In the genomic region with DNA sequence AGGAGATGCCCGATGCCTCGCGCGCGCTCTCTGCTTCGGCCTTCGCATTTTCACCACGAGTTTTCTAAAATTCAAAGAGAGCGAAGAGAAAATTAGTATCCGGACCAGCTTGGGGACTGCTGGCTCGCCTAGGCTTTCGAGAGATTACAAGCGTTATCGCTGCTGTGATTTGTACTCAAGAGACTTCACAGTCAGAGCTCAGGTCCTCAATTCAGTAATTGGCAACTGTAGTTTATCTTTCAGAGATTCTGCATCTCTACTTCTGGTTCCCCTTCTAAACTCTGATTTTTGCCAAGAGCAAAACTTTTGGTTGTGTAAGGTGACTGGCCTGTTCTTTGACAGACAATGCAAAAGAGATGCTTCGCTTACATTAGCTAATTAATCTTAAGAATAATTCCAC, we compare ENCODE assay signal across 8 mouse cellular contexts. TPM values are rescaled to one million over a fixed set of nuclear protein-coding genes. Genes with fewer than 3 reads are reported as not detected.
DNase-seq lines count a peak whose midpoint lies in the region; ATAC-seq and TF ChIP-seq lines count a peak whose summit lies in the region.

No protein-coding gene starts in this region.

- peaks cover 7% of the 10 kb centered on the region for H3K4me1 ChIP-seq in kidney, embryonic 15.5 days
- H3K4me1 ChIP-seq in embryonic facial prominence, embryonic 10.5 days: peaks cover 8% of the 10 kb centered on the region
- 0 out of 2 replicates have a peak, but pooled peaks cover 4% of the 10 kb centered on the region for H3K4me1 ChIP-seq in intestine, embryonic 14.5 days (replicated peaks; ENCODE audit: control insufficient read depth, insufficient read depth, low read length)
- no peaks in the 10 kb centered on the region for H3K4me1 ChIP-seq in midbrain, postnatal 0 days (ENCODE audit: insufficient read depth, low read length)

- TF ChIP-seq CTCF in midbrain, postnatal 0 days (IDR thresholded peaks at IDR 0.05): no peak

- no peaks in the 10 kb centered on the region for H3K9me3 ChIP-seq in kidney, embryonic 15.5 days (replicated peaks)
- H3K9me3 ChIP-seq in embryonic facial prominence, embryonic 10.5 days: no peaks in the 10 kb centered on the region
- no peaks in the 10 kb centered on the region for H3K9me3 ChIP-seq in intestine, embryonic 14.5 days (ENCODE audit: control insufficient read depth, low read length)
- H3K9me3 ChIP-seq in midbrain, postnatal 0 days (ENCODE audit: low read length): no peaks in the 10 kb centered on the region

- H3K36me3 ChIP-seq in kidney, embryonic 15.5 days: no peaks in the 10 kb centered on the region
- peaks cover 5% of the 10 kb centered on the region; the same call in 1 of the 2 replicates for H3K36me3 ChIP-seq in embryonic facial prominence, embryonic 10.5 days (replicated peaks)
- H3K36me3 ChIP-seq in intestine, embryonic 14.5 days (ENCODE audit: control insufficient read depth, insufficient read depth, low read length): no peaks in the 10 kb centered on the region
- no peaks in the 10 kb centered on the region for H3K36me3 ChIP-seq in midbrain, postnatal 0 days (ENCODE audit: insufficient read depth, low read length)

- H3K4me3 ChIP-seq in kidney, embryonic 15.5 days (replicated peaks): peak overlapping the region; percentile 81
- peak overlapping the region; percentile 80 for H3K4me3 ChIP-seq in embryonic facial prominence, embryonic 10.5 days
- H3K4me3 ChIP-seq in intestine, embryonic 14.5 days (ENCODE audit: low read depth, low read length): peak overlapping the region; percentile 72
- peak overlapping the region; percentile 90 for H3K4me3 ChIP-seq in midbrain, postnatal 0 days (ENCODE audit: low read depth, low read length)

- H3K4me2 ChIP-seq in kidney, embryonic 15.5 days: peak overlapping the region; percentile 71
- H3K4me2 ChIP-seq in intestine, embryonic 14.5 days (ENCODE audit: low read length): peak overlapping the region; percentile 76
- peak overlapping the region; percentile 66 for H3K4me2 ChIP-seq in midbrain, postnatal 0 days (ENCODE audit: low read depth, low read length, poor library complexity, severe bottlenecking)

- 6% methylated on average over 15 of the region's 15 CpGs for WGBS in kidney, embryonic 15.5 days
- WGBS in embryonic facial prominence, embryonic 10.5 days: 7% methylated on average over 15 of the region's 15 CpGs
- WGBS in intestine, embryonic 14.5 days: 4% methylated on average over 15 of the region's 15 CpGs
- 4% methylated on average over 15 of the region's 15 CpGs for WGBS in midbrain, postnatal 0 days

- ATAC-seq in kidney, embryonic 15.5 days (replicated peaks; ENCODE audit: low FRiP score): no peak
- 0 out of 2 replicates have a peak, but pooled peaks have one; percentile 0 for ATAC-seq in intestine, embryonic 14.5 days (replicated peaks; ENCODE audit: low FRiP score, low TSS enrichment, low read depth)
- ATAC-seq in midbrain, postnatal 0 days (ENCODE audit: low FRiP score): no peak

- no peaks in the 10 kb centered on the region for H3K27me3 ChIP-seq in kidney, embryonic 15.5 days
- H3K27me3 ChIP-seq in embryonic facial prominence, embryonic 10.5 days (replicated peaks; ENCODE audit: low read depth, poor library complexity, severe bottlenecking): no peaks in the 10 kb centered on the region
- H3K27me3 ChIP-seq in intestine, embryonic 14.5 days (replicated peaks; ENCODE audit: control insufficient read depth, insufficient read depth, low read length): no peaks in the 10 kb centered on the region
- no peaks in the 10 kb centered on the region for H3K27me3 ChIP-seq in midbrain, postnatal 0 days (ENCODE audit: insufficient read depth, low read length)

- peak overlapping the region; percentile 85 for H3K9ac ChIP-seq in kidney, embryonic 15.5 days
- peak overlapping the region; percentile 85 for H3K9ac ChIP-seq in intestine, embryonic 14.5 days (ENCODE audit: low read length)
- H3K9ac ChIP-seq in midbrain, postnatal 0 days (replicated peaks; ENCODE audit: low read length, poor library complexity, severe bottlenecking): peak overlapping the region; percentile 86

- H3K27ac ChIP-seq in kidney, embryonic 15.5 days: peak overlapping the region; percentile 99
- H3K27ac ChIP-seq in embryonic facial prominence, embryonic 10.5 days (replicated peaks): peak overlapping the region; percentile 94
- peak overlapping the region; percentile 92 for H3K27ac ChIP-seq in intestine, embryonic 14.5 days (ENCODE audit: low read depth)
- H3K27ac ChIP-seq in midbrain, postnatal 0 days (ENCODE audit: low read depth, low read length): peak overlapping the region; percentile 94

- no peak for DNase-seq in kidney, postnatal 4 days
- DNase-seq in embryonic facial prominence, embryonic 10.5 days (ENCODE audit: low spot score): no peak
- no peak for DNase-seq in intestine, embryonic 14.5 days (ENCODE audit: low spot score)
- no peak for DNase-seq in midbrain, postnatal 0 days (ENCODE audit: low spot score)
- DNase-seq in frontal cortex, postnatal 14 days (ENCODE audit: low spot score in 2 of 2): no peak
- DNase-seq in adrenal gland, postnatal 10 days: no peak
- no peak for DNase-seq in Muller cell, postnatal 12 days (ENCODE audit: inconsistent ontology term)

RNA-seq across cellular contexts. Expression of a gene that starts 0.6 kb away (rescaled TPM):
- 11.0 and 11.6 TPM in 2 replicates for polyA plus RNA-seq in kidney, embryonic 15.5 days (2015; fragmentation: Nextera tagmentation; extraction: Ambion mirVana)
- polyA plus RNA-seq in embryonic facial prominence, embryonic 10.5 days (2016; fragmentation: Nextera tagmentation; extraction: Ambion mirVana): 11.7 and 12.2 TPM in 2 replicates
- 12.7 and 13.0 TPM in 2 replicates for polyA plus RNA-seq in intestine, embryonic 14.5 days (2014; fragmentation: Nextera tagmentation; extraction: Ambion mirVana)
- total RNA-seq in midbrain, postnatal 0 days (2014; rRNA removed): 16.8 and 18.3 TPM in 2 replicates
- 5.1 and 6.1 TPM in 2 replicates for polyA plus RNA-seq in midbrain, postnatal 0 days (2015; fragmentation: Nextera tagmentation; extraction: Ambion mirVana)
- total RNA-seq in adrenal gland, postnatal 10 days (2021): 10 to 100 TPM; 18.5 to 21.5 TPM

RNA-seq across cellular contexts. Expression of a gene that starts 44.7 kb away (rescaled TPM):
- polyA plus RNA-seq in kidney, embryonic 15.5 days (2015; fragmentation: Nextera tagmentation; extraction: Ambion mirVana): not detected in 2 replicates
- polyA plus RNA-seq in embryonic facial prominence, embryonic 10.5 days (2016; fragmentation: Nextera tagmentation; extraction: Ambion mirVana): not detected in 2 replicates
- polyA plus RNA-seq in intestine, embryonic 14.5 days (2014; fragmentation: Nextera tagmentation; extraction: Ambion mirVana): not detected in 2 replicates
- not detected in 2 replicates for total RNA-seq in midbrain, postnatal 0 days (2014; rRNA removed)
- polyA plus RNA-seq in midbrain, postnatal 0 days (2015; fragmentation: Nextera tagmentation; extraction: Ambion mirVana): not detected in 2 replicates
- not detected for total RNA-seq in adrenal gland, postnatal 10 days (2021)

RNA-seq across cellular contexts. Expression of a gene that starts 47.4 kb away (rescaled TPM):
- 0.14 TPM in 1 of 2 replicates, not detected in the other for polyA plus RNA-seq in kidney, embryonic 15.5 days (2015; fragmentation: Nextera tagmentation; extraction: Ambion mirVana)
- polyA plus RNA-seq in embryonic facial prominence, embryonic 10.5 days (2016; fragmentation: Nextera tagmentation; extraction: Ambion mirVana): 0.12 TPM in 1 of 2 replicates, not detected in the other
- 0.15 and 0.41 TPM in 2 replicates for polyA plus RNA-seq in intestine, embryonic 14.5 days (2014; fragmentation: Nextera tagmentation; extraction: Ambion mirVana)
- total RNA-seq in midbrain, postnatal 0 days (2014; rRNA removed): 6.4 and 7.3 TPM in 2 replicates
- polyA plus RNA-seq in midbrain, postnatal 0 days (2015; fragmentation: Nextera tagmentation; extraction: Ambion mirVana): 0.17 TPM in 1 of 2 replicates, not detected in the other
- 1 to 10 TPM; 4.8 to 6.2 TPM for total RNA-seq in adrenal gland, postnatal 10 days (2021)
